Mouse (Mus musculus) midbrain, embryonic 12.5 days (tissue): ENCODE data around the gene Vnn3. TPM values are rescaled to one million over a fixed set of nuclear protein-coding genes. Genes with fewer than 3 reads are reported as not detected.

Experiments used
- ATAC-seq: fragments of 200-750 bp; cut with Nextera tagmentation; 2 replicates; pipeline ENCODE4 v1.8.0; 2017; ENCODE audit warnings: low read depth, moderate TSS enrichment, moderate library complexity; ENCODE audit not compliant: low FRiP score
- H3K27ac ChIP-seq: fragments of 300-500 bp; sonication (generic); replicated peaks from 2 replicates; pipeline ENCODE4 v1.5.1; 2016; ENCODE audit warnings: mild to moderate bottlenecking
- H3K27me3 ChIP-seq: fragments of 300-500 bp; sonication (generic); 2 replicates; pipeline ENCODE4 v1.6.1; 2016; ENCODE audit warnings: mild to moderate bottlenecking
- H3K36me3 ChIP-seq: fragments of 300-500 bp; sonication (generic); 2 replicates; pipeline ENCODE4 v1.6.1; 2016
- H3K4me1 ChIP-seq: fragments of 300-500 bp; sonication (generic); 2 replicates; pipeline ENCODE4 v1.6.1; 2016
- H3K4me2 ChIP-seq: fragments of 300-500 bp; sonication (generic); replicated peaks from 2 replicates; pipeline ENCODE4 v1.6.1; 2016; ENCODE audit warnings: mild to moderate bottlenecking, moderate library complexity
- H3K4me3 ChIP-seq: fragments of 300-500 bp; sonication (generic); 2 replicates; pipeline ENCODE4 v1.5.1; 2016; ENCODE audit warnings: mild to moderate bottlenecking
- H3K9ac ChIP-seq: fragments of 300-500 bp; sonication (generic); replicated peaks from 2 replicates; pipeline ENCODE4 v1.6.1; 2016; ENCODE audit warnings: mild to moderate bottlenecking, moderate library complexity
- H3K9me3 ChIP-seq: fragments of 300-500 bp; sonication (generic); 2 replicates; pipeline ENCODE4 v1.6.1; 2016; ENCODE audit warnings: mild to moderate bottlenecking
- WGBS: fragments of 180-500 bp; shearing (Covaris S2); methylation state at CpG from one replicate; pipeline ENCODE4 v1.1.7; 2016; 5-methylcytosine and 5-hydroxymethylcytosine counted together
- polyA plus RNA-seq: library from polyadenylated mRNA; unstranded; fragments of >200 nt; fragmentation: Nextera tagmentation; extraction: Ambion mirVana; gene quantifications from 2 replicates; pipeline ENCODE4 v1.2.1, GENCODE M21; 2016

The Vnn3 gene
- polyA plus RNA-seq, 1 experiment from 2014 or later = not detected

GRCm38 (mm10) chr10:23901119-23901518 lies 49.9 kb downstream of the Vnn3 start:
- Histone ChIP-seq H3K4me3 (no peak overlapping the region), H3K9ac (no peak overlapping the region), H3K27ac (no peak overlapping the region), H3K4me1 (0 out of 2 replicates have a peak, but pooled peaks cover 6% of the 10 kb centered on the region), H3K36me3 (no peaks in the 10 kb centered on the region), H3K27me3 (no peaks in the 10 kb centered on the region), H3K4me2 (no peak overlapping the region), H3K9me3 (no peaks in the 10 kb centered on the region)
- 17% methylated on average over 3 of the region's 3 CpGs for WGBS
- peak; percentile 47; the same call in 1 of the 2 replicates for ATAC-seq

DNA sequence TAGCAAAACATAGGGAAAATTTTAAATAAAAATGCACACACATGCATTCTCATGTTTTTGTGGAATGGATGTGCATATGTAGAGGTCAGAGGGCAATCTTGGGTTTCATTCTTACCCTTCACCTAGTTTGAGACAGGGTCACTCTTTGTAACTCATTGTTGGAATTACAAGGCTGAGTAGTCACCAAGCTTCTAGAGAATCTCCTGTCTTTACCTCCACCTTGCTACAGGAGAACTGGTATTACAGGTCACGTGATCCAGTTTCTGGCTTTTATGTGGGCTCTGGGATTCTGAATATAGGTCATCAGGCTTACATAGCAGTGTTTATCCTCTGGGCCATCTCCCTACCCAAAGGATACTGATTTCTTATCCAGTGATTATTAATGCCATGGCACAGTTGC lies 54.4 kb downstream of the Vnn3 start:
- no peaks in the 10 kb centered on the region for H3K36me3 ChIP-seq
- no peak overlapping the region for H3K27ac ChIP-seq
- no peak overlapping the region for H3K9ac ChIP-seq
- no peak overlapping the region for H3K4me2 ChIP-seq
- 82% methylated on average over 1 of the region's 1 CpGs for WGBS
- H3K4me3 ChIP-seq = no peak overlapping the region
- no peak for ATAC-seq
- no peaks in the 10 kb centered on the region for H3K9me3 ChIP-seq
- H3K4me1 ChIP-seq = 0 out of 2 replicates have a peak, but pooled peaks cover 6% of the 10 kb centered on the region
- H3K27me3 ChIP-seq = no peaks in the 10 kb centered on the region

Other genes starting within 250 kb of the Vnn3 start
- 101 and 104 TPM in 2 replicates for gene Rps12, start 64.2 kb upstream of the Vnn3 start, polyA plus RNA-seq
- 16.4 and 18.3 TPM in 2 replicates for gene Slc18b1, start 54.5 kb upstream of the Vnn3 start, polyA plus RNA-seq
- 1.6 and 1.9 TPM in 2 replicates for gene Vnn1, start 43.2 kb downstream of the Vnn3 start, polyA plus RNA-seq
- gene Taar1, start 68.9 kb downstream of the Vnn3 start, polyA plus RNA-seq = not detected in 2 replicates
- not detected in 2 replicates for gene Taar2, start 87.1 kb downstream of the Vnn3 start, polyA plus RNA-seq
- not detected in 2 replicates for gene Taar3, start 98.1 kb downstream of the Vnn3 start, polyA plus RNA-seq
- not detected in 2 replicates for gene Taar4, start 109.0 kb downstream of the Vnn3 start, polyA plus RNA-seq
- not detected in 2 replicates for gene Taar5, start 119.2 kb downstream of the Vnn3 start, polyA plus RNA-seq
- gene Taar6, start 134.2 kb downstream of the Vnn3 start, polyA plus RNA-seq = not detected in 2 replicates
- gene Taar7a, start 142.0 kb downstream of the Vnn3 start, polyA plus RNA-seq = not detected in 2 replicates
- not detected in 2 replicates for gene Taar7b, start 148.5 kb downstream of the Vnn3 start, polyA plus RNA-seq
- gene Taar7d, start 175.8 kb downstream of the Vnn3 start, polyA plus RNA-seq = not detected in 2 replicates
- not detected in 2 replicates for gene Taar7e, start 186.2 kb downstream of the Vnn3 start, polyA plus RNA-seq
- gene Taar7f, start 198.0 kb downstream of the Vnn3 start, polyA plus RNA-seq = not detected in 2 replicates
- not detected in 2 replicates for gene Taar8a, start 225.0 kb downstream of the Vnn3 start, polyA plus RNA-seq
- not detected in 2 replicates for gene Taar8b, start 240.8 kb downstream of the Vnn3 start, polyA plus RNA-seq